Mouse (Mus musculus): ENCODE results near the gene Lmtk3. TPM values are rescaled to one million over a fixed set of nuclear protein-coding genes. Genes with fewer than 3 reads are reported as not detected.

Gene Lmtk3
- polyA plus RNA-seq, 1 experiment: 0.11 TPM

- Histone ChIP-seq H3K4me3 (no peak overlapping the region), H3K4me2 (ENCODE audit: low read depth) (peak overlapping the region; percentile 18), H3K79me2 (ENCODE audit: control insufficient read depth, insufficient read depth) (no peaks in the 10 kb centered on the region), H3K36me3 (ENCODE audit: control insufficient read depth, insufficient read depth) (no peaks in the 10 kb centered on the region), H3K27me3 (ENCODE audit: control insufficient read depth, insufficient read depth, insufficient read length) (peaks cover 11% of the 10 kb centered on the region), H3ac (ENCODE audit: control insufficient read depth, insufficient read length) (no peak overlapping the region)
- TF ChIP-seq TCF12 (IDR thresholded peaks at IDR 0.05; ENCODE audit: insufficient read depth, poor library complexity, severe bottlenecking) (no peak), MYOD1 (IDR thresholded peaks at IDR 0.05; ENCODE audit: control insufficient read depth in 1 of 3, insufficient read length in 2 of 3, low read depth in 2 of 3) (no peak), MYOG (IDR thresholded peaks at IDR 0.05; ENCODE audit: control insufficient read depth in 1 of 3, insufficient read depth in 1 of 3, insufficient read length in 2 of 3, low read depth in 2 of 3) (no peak), E2F4 (IDR thresholded peaks at IDR 0.05; ENCODE audit: insufficient read depth) (no peak), POLR2A (IDR thresholded peaks at IDR 0.05; ENCODE audit: insufficient read length, low read depth) (no peak), MAX (IDR thresholded peaks at IDR 0.05; ENCODE audit: low read depth) (no peak), TCF3 (IDR thresholded peaks at IDR 0.05; ENCODE audit: insufficient read length, low read depth) (no peak), POLR2AphosphoS2 (IDR thresholded peaks at IDR 0.05; ENCODE audit: insufficient read length, low read depth) (no peak), USF1 (IDR thresholded peaks at IDR 0.05; ENCODE audit: low read depth) (no peak)
Observed at GRCm38 (mm10) chr7:45802551-45802950, 19.0 kb downstream of the Lmtk3 start.

GRCm38 (mm10) chr7:45805941-45806340 is 22.4 kb downstream of the Lmtk3 start:
- H3ac ChIP-seq (ENCODE audit: control insufficient read depth, insufficient read length): no peak overlapping the region
- no peak overlapping the region for H3K4me3 ChIP-seq
- H3K36me3 ChIP-seq (ENCODE audit: control insufficient read depth, insufficient read depth): peaks cover 17% of the 10 kb centered on the region
- H3K4me2 ChIP-seq (ENCODE audit: low read depth): no peak overlapping the region
- peak; percentile 26 for TF ChIP-seq POLR2A (IDR thresholded peaks at IDR 0.05; ENCODE audit: insufficient read length, low read depth)
- no peak for TF ChIP-seq SRF (IDR thresholded peaks at IDR 0.05; ENCODE audit: control insufficient read depth, insufficient read length, low read depth)
- peak; percentile 86 for TF ChIP-seq POLR2AphosphoS2 (IDR thresholded peaks at IDR 0.05; ENCODE audit: insufficient read length, low read depth)
- H3K27me3 ChIP-seq (ENCODE audit: control insufficient read depth, insufficient read depth, insufficient read length): no peaks in the 10 kb centered on the region
- no peaks in the 10 kb centered on the region for H3K79me2 ChIP-seq (ENCODE audit: control insufficient read depth, insufficient read depth)

GRCm38 (mm10) chr7:45808471-45808870 is 24.9 kb downstream of the Lmtk3 start:
- H3K27me3 ChIP-seq (ENCODE audit: control insufficient read depth, insufficient read depth, insufficient read length): no peaks in the 10 kb centered on the region
- no peak overlapping the region for H3K4me2 ChIP-seq (ENCODE audit: low read depth)
- TF ChIP-seq POLR2AphosphoS2 (IDR thresholded peaks at IDR 0.05; ENCODE audit: insufficient read length, low read depth) (no peak), TCF12 (IDR thresholded peaks at IDR 0.05; ENCODE audit: insufficient read depth, poor library complexity, severe bottlenecking) (no peak), MAX (IDR thresholded peaks at IDR 0.05; ENCODE audit: low read depth) (no peak), SRF (IDR thresholded peaks at IDR 0.05; ENCODE audit: control insufficient read depth, insufficient read length, low read depth) (no peak), USF1 (IDR thresholded peaks at IDR 0.05; ENCODE audit: low read depth) (no peak), CEBPB (IDR thresholded peaks at IDR 0.05; ENCODE audit: insufficient read depth, poor library complexity, severe bottlenecking) (no peak), REST (IDR thresholded peaks at IDR 0.05; ENCODE audit: insufficient read depth, insufficient read length) (no peak), POLR2A (IDR thresholded peaks at IDR 0.05; ENCODE audit: insufficient read length, low read depth) (no peak), E2F4 (IDR thresholded peaks at IDR 0.05; ENCODE audit: insufficient read depth) (no peak), TCF3 (IDR thresholded peaks at IDR 0.05; ENCODE audit: insufficient read length, low read depth) (no peak), MYOD1 (IDR thresholded peaks at IDR 0.05; ENCODE audit: control insufficient read depth in 1 of 3, insufficient read length in 2 of 3, low read depth in 2 of 3) (no peak)

GRCm38 (mm10) chr7:45809276-45810075 is 25.9 kb downstream of the Lmtk3 start:
- peaks cover 19% of the 10 kb centered on the region for H3K79me2 ChIP-seq (ENCODE audit: control insufficient read depth, insufficient read depth)
- no peak for TF ChIP-seq MYOD1 (IDR thresholded peaks at IDR 0.05; ENCODE audit: control insufficient read depth in 1 of 3, insufficient read length in 2 of 3, low read depth in 2 of 3)
- TF ChIP-seq MAX (IDR thresholded peaks at IDR 0.05; ENCODE audit: low read depth): no peak
- no peak for TF ChIP-seq USF1 (IDR thresholded peaks at IDR 0.05; ENCODE audit: low read depth)
- no peak for TF ChIP-seq SRF (IDR thresholded peaks at IDR 0.05; ENCODE audit: control insufficient read depth, insufficient read length, low read depth)
- no peak for TF ChIP-seq POLR2A (IDR thresholded peaks at IDR 0.05; ENCODE audit: insufficient read length, low read depth)
- TF ChIP-seq CEBPB (IDR thresholded peaks at IDR 0.05; ENCODE audit: insufficient read depth, poor library complexity, severe bottlenecking): no peak
- no peak for TF ChIP-seq POLR2AphosphoS2 (IDR thresholded peaks at IDR 0.05; ENCODE audit: insufficient read length, low read depth)
- no peak for TF ChIP-seq REST (IDR thresholded peaks at IDR 0.05; ENCODE audit: insufficient read depth, insufficient read length)
- TF ChIP-seq TCF3 (IDR thresholded peaks at IDR 0.05; ENCODE audit: insufficient read length, low read depth): no peak
- no peak for TF ChIP-seq MYOG (IDR thresholded peaks at IDR 0.05; ENCODE audit: control insufficient read depth in 1 of 3, insufficient read depth in 1 of 3, insufficient read length in 2 of 3, low read depth in 2 of 3)
- TF ChIP-seq TCF12 (IDR thresholded peaks at IDR 0.05; ENCODE audit: insufficient read depth, poor library complexity, severe bottlenecking): no peak
- no peak for TF ChIP-seq E2F4 (IDR thresholded peaks at IDR 0.05; ENCODE audit: insufficient read depth)
- peaks cover 27% of the 10 kb centered on the region for H3K36me3 ChIP-seq (ENCODE audit: control insufficient read depth, insufficient read depth)

More at GRCm38 (mm10) chr7:45808471-45808870, 24.9 kb downstream of the Lmtk3 start:
- Histone ChIP-seq H3K79me2 (ENCODE audit: control insufficient read depth, insufficient read depth) (peaks cover 17% of the 10 kb centered on the region), H3K4me3 (no peak overlapping the region), H3ac (ENCODE audit: control insufficient read depth, insufficient read length) (no peak overlapping the region), H3K36me3 (ENCODE audit: control insufficient read depth, insufficient read depth) (peaks cover 27% of the 10 kb centered on the region)

GRCm38 (mm10) chr7:45812921-45813320 is 29.4 kb downstream of the Lmtk3 start:
- Histone ChIP-seq H3K36me3 (ENCODE audit: control insufficient read depth, insufficient read depth) (peaks cover 25% of the 10 kb centered on the region), H3ac (ENCODE audit: control insufficient read depth, insufficient read length) (peak overlapping the region; percentile 83), H3K27me3 (ENCODE audit: control insufficient read depth, insufficient read depth, insufficient read length) (no peaks in the 10 kb centered on the region), H3K4me2 (ENCODE audit: low read depth) (peak overlapping the region; percentile 87), H3K79me2 (ENCODE audit: control insufficient read depth, insufficient read depth) (peaks cover 19% of the 10 kb centered on the region), H3K4me3 (peak overlapping the region; percentile 70)
- TF ChIP-seq USF1 (IDR thresholded peaks at IDR 0.05; ENCODE audit: low read depth) (no peak), REST (IDR thresholded peaks at IDR 0.05; ENCODE audit: insufficient read depth, insufficient read length) (no peak)

More at GRCm38 (mm10) chr7:45809276-45810075, 25.9 kb downstream of the Lmtk3 start:
- Histone ChIP-seq H3ac (ENCODE audit: control insufficient read depth, insufficient read length) (no peak overlapping the region), H3K4me2 (ENCODE audit: low read depth) (no peak overlapping the region), H3K4me3 (no peak overlapping the region), H3K27me3 (ENCODE audit: control insufficient read depth, insufficient read depth, insufficient read length) (no peaks in the 10 kb centered on the region)

Data from myocyte (in vitro differentiated cells).